Mouse (Mus musculus): ENCODE data around the gene Syp.

DNA sequence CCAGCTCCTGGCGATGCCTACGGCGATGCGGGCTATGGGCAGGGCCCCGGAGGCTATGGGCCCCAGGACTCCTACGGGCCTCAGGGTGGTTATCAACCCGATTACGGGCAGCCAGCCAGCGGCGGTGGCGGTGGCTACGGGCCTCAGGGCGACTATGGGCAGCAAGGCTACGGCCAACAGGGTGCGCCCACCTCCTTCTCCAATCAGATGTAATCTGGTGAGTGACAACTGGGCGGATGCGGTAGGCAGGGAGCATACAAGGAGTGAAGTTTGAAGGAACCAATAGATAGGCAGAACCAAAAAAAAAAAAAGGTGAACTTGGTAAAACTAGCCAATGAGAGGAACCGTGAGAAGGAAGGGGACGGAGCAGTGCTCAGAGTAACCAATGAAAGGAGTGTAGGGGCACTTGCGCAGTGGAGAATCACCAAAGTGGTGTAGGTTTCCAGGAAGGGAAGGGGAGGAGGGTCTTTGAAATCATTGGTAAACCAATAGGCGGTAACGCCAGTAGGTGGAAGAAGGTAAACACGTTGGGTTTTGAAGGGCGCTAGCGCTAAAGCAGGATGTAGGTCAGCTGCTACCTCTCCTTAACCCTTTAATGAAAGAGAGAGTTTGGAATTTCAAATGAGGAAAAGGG lies 10.5 kb downstream of the Syp start:
- no peak for TF ChIP-seq CTCF (IDR thresholded peaks at IDR 0.05; ENCODE audit: borderline replicate concordance, extremely low read depth, insufficient read depth, insufficient read length)
- TF ChIP-seq POLR2A (IDR thresholded peaks at IDR 0.05; ENCODE audit: borderline replicate concordance, extremely low read depth, insufficient read depth, insufficient read length, poor library complexity, severe bottlenecking) = no peak
